In genomic region chr5:45639715-45640092, GRCm38 (mm10) we compare ENCODE assay signal across 8 mouse cellular contexts. TPM values are rescaled to one million over a fixed set of nuclear protein-coding genes. Genes with fewer than 3 reads are reported as not detected.
DNase-seq lines count a peak whose midpoint lies in the region; ATAC-seq lines count a peak whose summit lies in the region.

No protein-coding gene starts in this region.

- ATAC-seq in lung, embryonic 15.5 days (ENCODE audit: borderline replicate concordance, extremely low read depth, low FRiP score, low TSS enrichment), result no peak
- peak; percentile 37; the same call in 1 of the 2 replicates for ATAC-seq in limb, embryonic 12.5 days (ENCODE audit: insufficient number of reproducible peaks, insufficient read depth, low FRiP score, low TSS enrichment, low read depth)
- ATAC-seq in CD4-positive, CD25-positive, alpha-beta regulatory T cell, adult 4 months, result no peak

- no peak overlapping the region for H3K9ac ChIP-seq in lung, embryonic 15.5 days
- peak overlapping the region; percentile 63 for H3K9ac ChIP-seq in limb, embryonic 12.5 days (replicated peaks)

- H3K4me1 ChIP-seq in lung, embryonic 15.5 days, result peaks cover 5% of the 10 kb centered on the region; the same call in 1 of the 2 replicates
- peaks cover 5% of the 10 kb centered on the region; the same call in 1 of the 2 replicates for H3K4me1 ChIP-seq in limb, embryonic 12.5 days (replicated peaks)

- no peak overlapping the region for H3K27ac ChIP-seq in lung, embryonic 15.5 days
- no peak overlapping the region for H3K27ac ChIP-seq in limb, embryonic 12.5 days

- DNase-seq in cerebellum, adult 11-12 months, result peak; percentile 20
- DNase-seq in cerebellum, adult 11 months, result no peak
- no peak for DNase-seq in lung, postnatal 4 days
- peak; percentile 9 for DNase-seq in retina, postnatal 7 days (ENCODE audit: low read depth, low spot score)
- DNase-seq in urinary bladder, postnatal 14 days (ENCODE audit: low spot score), result no peak

- H3K4me3 ChIP-seq in lung, embryonic 15.5 days, result peak overlapping the region; percentile 53
- peak overlapping the region; percentile 62 for H3K4me3 ChIP-seq in limb, embryonic 12.5 days (replicated peaks)

- H3K36me3 ChIP-seq in lung, embryonic 15.5 days, result no peaks in the 10 kb centered on the region
- no peaks in the 10 kb centered on the region for H3K36me3 ChIP-seq in limb, embryonic 12.5 days

- peaks cover 17% of the 10 kb centered on the region for H3K27me3 ChIP-seq in lung, embryonic 15.5 days
- H3K27me3 ChIP-seq in limb, embryonic 12.5 days, result peaks cover 33% of the 10 kb centered on the region

- peak overlapping the region; percentile 97 for H3K4me2 ChIP-seq in lung, embryonic 15.5 days
- peak overlapping the region; percentile 96 for H3K4me2 ChIP-seq in limb, embryonic 12.5 days

- H3K9me3 ChIP-seq in lung, embryonic 15.5 days, result no peaks in the 10 kb centered on the region
- no peaks in the 10 kb centered on the region for H3K9me3 ChIP-seq in limb, embryonic 12.5 days

- 2% methylated on average over 8 of the region's 8 CpGs for WGBS in lung, embryonic 15.5 days
- 1% methylated on average over 8 of the region's 8 CpGs for WGBS in limb, embryonic 12.5 days

RNA-seq across cellular contexts. Expression of gene Fam184b, which starts 0.3 kb away (rescaled TPM):
- 0.25 and 0.30 TPM in 2 replicates for polyA plus RNA-seq in lung, embryonic 15.5 days (2015; fragmentation: Nextera tagmentation; extraction: Ambion mirVana)
- polyA plus RNA-seq in limb, embryonic 12.5 days (2016; fragmentation: Nextera tagmentation; extraction: Ambion mirVana), result 0.95 and 1.3 TPM in 2 replicates
- polyA plus RNA-seq in CD4-positive, CD25-positive, alpha-beta regulatory T cell, adult 4 months (2017; shearing (Covaris generic)), result under 1 TPM; 0.26 to 0.42 TPM

RNA-seq across cellular contexts. Expression of gene Ncapg, which starts 30.0 kb away (rescaled TPM):
- polyA plus RNA-seq in lung, embryonic 15.5 days (2015; fragmentation: Nextera tagmentation; extraction: Ambion mirVana), result 67.5 and 71.1 TPM in 2 replicates
- 67.2 and 69.5 TPM in 2 replicates for polyA plus RNA-seq in limb, embryonic 12.5 days (2016; fragmentation: Nextera tagmentation; extraction: Ambion mirVana)
- polyA plus RNA-seq in CD4-positive, CD25-positive, alpha-beta regulatory T cell, adult 4 months (2017; shearing (Covaris generic)), result 1 to 10 TPM; 7.1 to 9.5 TPM

Comparison
In these comparisons a context has a peak if more than half of its experiments do, and no peak if none do; other contexts are left out.
1. DNase-seq: peak in cerebellum, adult 11-12 months (single experiment) and retina, postnatal 7 days (single experiment); none in cerebellum, adult 11 months (single experiment), lung, postnatal 4 days (0 of 2) and urinary bladder, postnatal 14 days (single experiment).